Mouse (Mus musculus) liver, adult 2 months (tissue): ENCODE measurements around the gene Xpc. TPM values are rescaled to one million over a fixed set of nuclear protein-coding genes. Genes with fewer than 3 reads are reported as not detected.
A peak's percentile ranks its signal among the peaks of the same experiment; 100 is the strongest.

ENCODE experiments used
- DNase-seq: peaks from one replicate; pipeline ENCODE4 v3.0.0-alpha.2; 2011; ENCODE audit warnings: low read depth, low spot score; ENCODE audit errors: extremely low read depth
- H3K27ac ChIP-seq: fragments of 200-500 bp; replicated peaks from 2 replicates; pipeline ENCODE4 v1.5.1; 2012; ENCODE audit warnings: low read depth, mild to moderate bottlenecking, control low read depth, inconsistent platforms, low read length; ENCODE audit not compliant: insufficient read depth
- H3K27me3 ChIP-seq: fragments of 200-500 bp; 2 replicates; pipeline ENCODE4 v1.6.1; 2012; ENCODE audit warnings: mild to moderate bottlenecking, moderate library complexity, low read length, inconsistent platforms; ENCODE audit not compliant: control insufficient read depth, insufficient read depth
- H3K36me3 ChIP-seq: fragments of 200-500 bp; 2 replicates; pipeline ENCODE4 v1.6.1; 2012; ENCODE audit warnings: low read length, inconsistent platforms; ENCODE audit not compliant: control insufficient read depth, insufficient read depth
- H3K4me1 ChIP-seq: fragments of 200-500 bp; 2 replicates; pipeline ENCODE4 v1.6.1; 2011; ENCODE audit warnings: low read length; ENCODE audit not compliant: control insufficient read depth, insufficient read depth
- H3K4me3 ChIP-seq: fragments of 200-500 bp; 2 replicates; pipeline ENCODE4 v1.5.1; 2011; ENCODE audit warnings: low read depth, mild to moderate bottlenecking, control low read depth, low read length, moderate library complexity; ENCODE audit not compliant: insufficient read depth
- H3K79me2 ChIP-seq: fragments of 200-500 bp; 2 replicates; pipeline ENCODE4 v1.6.1; 2012; ENCODE audit warnings: inconsistent platforms, mild to moderate bottlenecking, low read length, moderate library complexity; ENCODE audit not compliant: control insufficient read depth, insufficient read depth
- H3K9ac ChIP-seq: fragments of 200-500 bp; 2 replicates; pipeline ENCODE4 v1.6.1; 2012; ENCODE audit warnings: low read depth, mild to moderate bottlenecking, control low read depth, inconsistent platforms, low read length
- CTCF ChIP-seq: fragments of 200-500 bp; IDR thresholded peaks from 2 replicates; pipeline ENCODE4 v1.5.1; 2011; ENCODE audit warnings: low read depth, low read length, control low read depth
- POLR2A ChIP-seq: fragments of 200-500 bp; IDR thresholded peaks from 2 replicates; pipeline ENCODE4 v1.6.1; 2011; ENCODE audit warnings: low read length, control low read depth; ENCODE audit not compliant: insufficient read depth; ENCODE audit errors: extremely low read depth
- WGBS: fragments of 180-500 bp; shearing (Covaris S2); methylation state at CpG from one replicate; pipeline ENCODE4 v1.1.7; 2018; 5-methylcytosine and 5-hydroxymethylcytosine counted together
- polyA plus RNA-seq: library from polyadenylated mRNA; depleted of rRNA; stranded (reverse); fragments of >200 nt; gene quantifications from 2 replicates; pipeline ENCODE4 v1.2.3, GENCODE M21; 2012
- total RNA-seq: library from RNA; depleted of rRNA; stranded (reverse); fragments of >200 nt; gene quantifications from 2 replicates; pipeline ENCODE4 v1.2.3, GENCODE M21; 2014

Gene Xpc
- total and polyA plus RNA-seq, 2 experiments: 5.6 to 12.4 TPM

GRCm38 (mm10) chr6:91506036-91506435 lies 9.7 kb downstream of the Xpc start:
- no peak overlapping the region for H3K27ac ChIP-seq
- DNase-seq: no peak

GRCm38 (mm10) chr6:91503302-91503701 lies 12.4 kb downstream of the Xpc start:
- 86% methylated on average over 1 of the region's 1 CpGs for WGBS
- H3K79me2 ChIP-seq: no peaks in the 10 kb centered on the region
- no peak overlapping the region for H3K4me3 ChIP-seq
- H3K27ac ChIP-seq: no peak overlapping the region
- TF ChIP-seq CTCF (no peak), POLR2A (no peak)
- H3K27me3 ChIP-seq: no peaks in the 10 kb centered on the region
- H3K4me1 ChIP-seq: no peaks in the 10 kb centered on the region
- no peak for DNase-seq
- H3K9ac ChIP-seq: no peak overlapping the region
- H3K36me3 ChIP-seq: peaks cover 57% of the 10 kb centered on the region

More at GRCm38 (mm10) chr6:91506036-91506435, 9.7 kb downstream of the Xpc start:
- H3K9ac ChIP-seq: no peak overlapping the region
- H3K4me3 ChIP-seq: no peak overlapping the region
- no peaks in the 10 kb centered on the region for H3K79me2 ChIP-seq
- H3K27me3 ChIP-seq: no peaks in the 10 kb centered on the region
- TF ChIP-seq CTCF (no peak), POLR2A (no peak)
- WGBS: 92% methylated on average over 5 of the region's 5 CpGs
- peaks cover 42% of the 10 kb centered on the region for H3K36me3 ChIP-seq
- no peaks in the 10 kb centered on the region for H3K4me1 ChIP-seq

GRCm38 (mm10) chr6:91494526-91494925 lies 21.2 kb downstream of the Xpc start:
- Histone ChIP-seq H3K4me3 (no peak overlapping the region), H3K4me1 (no peaks in the 10 kb centered on the region), H3K9ac (no peak overlapping the region), H3K36me3 (peaks cover 29% of the 10 kb centered on the region), H3K79me2 (no peaks in the 10 kb centered on the region), H3K27ac (no peak overlapping the region), H3K27me3 (no peaks in the 10 kb centered on the region)
- WGBS: 89% methylated on average over 8 of the region's 8 CpGs
- TF ChIP-seq POLR2A (no peak), CTCF (no peak)
- no peak for DNase-seq

GRCm38 (mm10) chr6:91493053-91493452 lies 22.6 kb downstream of the Xpc start:
- Histone ChIP-seq H3K36me3 (peaks cover 24% of the 10 kb centered on the region; the same call in 1 of the 2 replicates), H3K4me3 (no peak overlapping the region), H3K79me2 (no peaks in the 10 kb centered on the region), H3K27ac (no peak overlapping the region), H3K4me1 (peaks cover 3% of the 10 kb centered on the region; the same call in 1 of the 2 replicates), H3K9ac (no peak overlapping the region), H3K27me3 (no peaks in the 10 kb centered on the region)
- DNase-seq: no peak
- WGBS: 88% methylated on average over 10 of the region's 10 CpGs
- TF ChIP-seq POLR2A: no peak
- no peak for TF ChIP-seq CTCF

GRCm38 (mm10) chr6:91491004-91491403 lies 24.7 kb downstream of the Xpc start:
- Histone ChIP-seq H3K27ac (no peak overlapping the region), H3K9ac (no peak overlapping the region), H3K27me3 (no peaks in the 10 kb centered on the region), H3K79me2 (no peaks in the 10 kb centered on the region), H3K4me1 (peaks cover 3% of the 10 kb centered on the region; the same call in 1 of the 2 replicates), H3K36me3 (peaks cover 27% of the 10 kb centered on the region), H3K4me3 (no peak overlapping the region)
- WGBS: 68% methylated on average over 6 of the region's 6 CpGs
- DNase-seq: peak; percentile 44
- TF ChIP-seq CTCF: no peak
- TF ChIP-seq POLR2A: no peak

GRCm38 (mm10) chr6:91489872-91490271 lies 25.8 kb downstream of the Xpc start:
- no peak for DNase-seq
- Histone ChIP-seq H3K4me3 (no peak overlapping the region), H3K27ac (no peak overlapping the region), H3K36me3 (peaks cover 23% of the 10 kb centered on the region), H3K79me2 (no peaks in the 10 kb centered on the region), H3K9ac (no peak overlapping the region), H3K27me3 (no peaks in the 10 kb centered on the region), H3K4me1 (peaks cover 3% of the 10 kb centered on the region; the same call in 1 of the 2 replicates)
- TF ChIP-seq POLR2A: no peak
- TF ChIP-seq CTCF: no peak
- WGBS: 92% methylated on average over 10 of the region's 10 CpGs
